Mouse (Mus musculus) skeletal muscle tissue, adult 2 months (tissue): Measurements from ENCODE around the gene Tesk2.
"Not testable (repeated sequence)": the region's sequence is repeated elsewhere in the genome, so short reads cannot be mapped to it uniquely, and the experiment has no call there.

Experiments used
- DNase-seq: peaks from one replicate; pipeline ENCODE4 v3.0.0-alpha.2; 2012; ENCODE audit warnings: low read depth, low spot score

Tesk2 gene

GRCm38 (mm10) chr4:116720343-116721097 lies at the start of gene Tesk2:
TSS of gene Tesk2 (plus strand) at chr4:116720948.
- peak; percentile 96 for DNase-seq

DNA sequence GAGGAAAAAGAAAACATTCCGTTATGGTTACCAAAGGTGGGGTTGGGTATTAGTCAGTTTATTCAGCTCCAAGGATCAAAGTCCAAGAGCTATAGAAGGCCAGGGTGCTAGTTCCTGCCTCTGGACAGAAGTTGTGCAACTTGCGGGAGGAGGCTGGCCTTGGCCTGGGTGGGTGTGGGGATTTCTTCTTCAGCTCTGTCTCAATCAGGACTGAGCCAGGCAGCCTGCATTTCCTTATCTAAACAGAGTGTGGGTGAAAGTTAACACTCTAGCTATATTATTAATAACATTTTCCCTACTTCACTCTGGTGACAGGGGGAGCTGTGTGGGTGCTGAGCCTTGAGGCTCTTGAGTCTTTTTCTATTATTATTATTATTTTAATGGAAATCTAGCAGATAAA lies 48.0 kb upstream of the Tesk2 start:
- no peak for DNase-seq

DNA sequence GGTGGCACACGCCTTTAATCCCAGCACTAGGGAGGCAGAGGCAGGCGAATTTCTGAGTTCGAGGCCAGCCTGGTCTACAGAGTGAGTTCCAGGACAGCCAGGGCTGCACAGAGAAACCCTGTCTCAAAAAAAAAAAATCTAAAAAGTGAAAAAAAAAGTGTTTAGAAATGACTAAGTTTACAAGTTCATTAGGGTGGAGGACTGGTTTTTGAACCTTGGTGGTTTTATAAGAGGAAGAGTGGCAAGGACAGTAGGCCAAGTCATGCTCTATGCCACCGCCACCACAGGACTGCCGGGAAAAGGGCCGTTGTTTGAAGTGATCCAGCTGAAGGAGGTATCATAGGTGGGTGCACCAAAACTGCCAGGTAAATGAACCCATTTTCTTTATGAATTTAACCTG lies 46.0 kb upstream of the Tesk2 start:
- DNase-seq = not testable (repeated sequence)

DNA sequence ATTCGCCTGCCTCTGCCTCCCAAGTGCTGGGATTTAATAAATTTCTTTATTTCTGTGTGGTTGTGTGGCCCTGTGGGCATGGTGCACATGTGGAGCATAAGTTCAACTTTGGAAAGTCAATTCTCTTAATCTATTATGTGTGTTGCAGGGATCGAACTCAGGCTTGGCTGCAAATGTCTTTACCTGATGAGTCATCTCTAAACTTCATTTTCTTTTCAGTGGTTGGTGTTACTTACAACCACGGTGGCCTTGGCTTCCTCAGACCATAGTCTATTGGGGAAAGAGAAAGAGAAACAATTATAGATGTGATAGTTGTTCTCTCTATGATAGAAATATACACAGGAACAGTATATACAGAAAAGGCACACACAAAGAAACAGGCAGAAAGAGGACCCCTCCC lies 44.7 kb upstream of the Tesk2 start:
- no peak for DNase-seq

GRCm38 (mm10) chr4:116677808-116678207 lies 42.9 kb upstream of the Tesk2 start:
- no peak for DNase-seq

DNA sequence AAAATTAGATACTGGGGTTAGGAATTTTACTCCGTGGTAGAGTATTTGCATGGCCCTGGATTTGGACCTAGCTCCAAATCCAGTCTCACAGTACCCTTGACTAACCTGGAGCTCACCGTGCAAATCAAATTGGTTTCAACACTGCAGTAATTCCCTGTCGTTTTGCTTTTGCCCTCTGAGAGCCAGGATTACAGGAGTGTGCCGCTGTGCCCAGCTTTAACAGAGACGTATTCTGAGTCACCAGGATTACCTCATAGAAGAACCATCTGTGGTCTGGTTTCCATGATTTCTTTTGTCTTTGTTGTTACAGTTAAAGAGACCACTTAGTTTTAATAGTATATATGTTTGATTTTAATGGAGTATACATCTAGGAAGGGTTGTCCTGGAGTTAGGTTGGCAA lies 41.6 kb upstream of the Tesk2 start:
- DNase-seq = no peak

GRCm38 (mm10) chr4:116680521-116680920 lies 40.2 kb upstream of the Tesk2 start:
- DNase-seq = not testable (repeated sequence)

DNA sequence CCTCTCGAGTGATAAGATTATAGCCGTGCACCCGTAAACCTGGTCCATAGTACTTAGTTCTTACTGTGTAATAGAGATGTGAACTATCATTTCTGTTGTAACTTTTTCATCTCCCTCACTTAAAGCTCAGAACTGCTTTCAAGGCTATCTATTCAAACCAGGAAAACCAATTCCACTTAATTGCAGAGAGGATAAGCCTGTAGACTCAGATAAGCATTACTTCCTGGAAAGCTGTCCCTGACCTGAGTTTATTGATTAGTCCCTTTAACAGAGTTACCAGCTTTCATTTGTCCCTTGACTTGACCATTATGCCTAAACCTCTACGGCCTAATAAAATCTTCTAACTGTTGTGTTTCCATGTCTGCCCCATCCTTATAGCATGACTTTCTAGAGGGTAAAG lies 36.8 kb upstream of the Tesk2 start:
- DNase-seq = no peak

- DNase-seq = no peak
These were observed 36.1 kb upstream of the Tesk2 start for GRCm38 (mm10) chr4:116684665-116685064.

GRCm38 (mm10) chr4:116685402-116686061 lies 35.2 kb upstream of the Tesk2 start, which contains the start of gene Prdx1:
TSS of gene Prdx1 (plus strand) at chr4:116685544.
- peak; percentile 89 for DNase-seq

DNA sequence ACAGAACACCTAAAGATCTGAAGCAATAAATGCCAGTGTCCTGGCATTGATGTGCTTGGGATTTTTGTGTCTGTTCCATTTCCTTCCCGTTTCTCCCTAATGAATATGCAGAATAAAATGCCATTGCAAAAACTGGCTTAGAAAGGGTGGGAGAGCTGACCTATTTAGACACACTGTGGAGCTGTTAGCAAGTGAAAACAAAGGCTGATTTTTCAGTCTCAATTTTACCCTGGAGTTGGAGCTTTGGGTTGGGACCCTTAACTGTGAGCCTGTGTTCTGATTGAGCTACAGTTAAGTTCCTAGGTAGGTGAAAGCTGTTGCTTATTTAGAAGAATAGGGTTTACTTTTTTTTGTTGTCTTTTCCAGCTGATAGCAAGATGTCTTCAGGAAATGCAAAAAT lies 33.7 kb upstream of the Tesk2 start:
- DNase-seq = no peak

DNA sequence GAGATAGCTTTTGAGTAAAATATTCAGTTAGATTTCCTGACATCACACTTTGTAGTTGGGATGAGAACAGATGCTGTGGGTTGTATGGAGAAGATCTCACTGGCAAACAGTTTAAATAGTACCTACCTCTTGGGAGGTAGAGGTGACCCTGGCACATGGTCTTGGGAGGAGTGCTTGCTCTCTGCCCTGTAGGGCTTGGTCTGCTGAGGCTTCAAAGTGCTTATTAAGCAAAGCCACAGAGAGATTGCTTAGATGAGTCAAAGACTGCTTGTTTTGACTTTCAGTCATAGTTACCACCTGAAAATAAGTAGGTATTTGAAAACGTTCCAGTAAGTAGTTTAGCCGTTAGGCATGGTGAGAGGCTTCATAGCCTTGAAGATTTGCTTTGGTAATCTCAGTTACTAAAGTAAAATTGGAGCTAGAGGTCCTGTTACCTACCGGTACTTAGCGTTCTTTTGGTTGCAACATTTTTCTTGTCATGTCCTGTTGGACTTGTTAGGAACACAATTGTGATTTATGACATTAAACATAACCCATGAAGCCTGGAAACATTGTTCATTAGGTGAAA lies 31.4 kb upstream of the Tesk2 start:
- DNase-seq = no peak

- no peak for DNase-seq
These were observed 28.6 kb upstream of the Tesk2 start for GRCm38 (mm10) chr4:116692146-116692545.

DNA sequence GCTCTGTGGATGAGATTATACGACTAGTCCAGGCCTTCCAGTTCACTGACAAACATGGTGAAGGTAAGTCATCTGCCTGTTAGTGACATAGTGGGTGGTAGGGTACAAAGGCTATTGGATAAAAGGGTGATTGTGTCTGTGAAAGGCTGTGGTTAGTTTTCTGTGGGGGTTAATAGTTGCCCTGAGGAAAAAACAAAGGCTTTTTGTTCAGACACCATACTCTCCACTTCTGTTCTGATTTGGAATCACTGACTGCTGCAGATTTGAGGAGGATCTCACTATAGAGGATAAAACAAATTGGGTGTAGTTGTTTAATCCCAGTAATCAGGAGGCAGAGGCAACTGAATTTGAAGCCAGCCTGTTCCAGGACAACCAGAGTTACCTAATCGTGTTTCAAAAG lies 27.0 kb upstream of the Tesk2 start:
- no peak for DNase-seq

- DNase-seq = no peak
These were observed 21.9 kb upstream of the Tesk2 start for GRCm38 (mm10) chr4:116698693-116699342.

DNA sequence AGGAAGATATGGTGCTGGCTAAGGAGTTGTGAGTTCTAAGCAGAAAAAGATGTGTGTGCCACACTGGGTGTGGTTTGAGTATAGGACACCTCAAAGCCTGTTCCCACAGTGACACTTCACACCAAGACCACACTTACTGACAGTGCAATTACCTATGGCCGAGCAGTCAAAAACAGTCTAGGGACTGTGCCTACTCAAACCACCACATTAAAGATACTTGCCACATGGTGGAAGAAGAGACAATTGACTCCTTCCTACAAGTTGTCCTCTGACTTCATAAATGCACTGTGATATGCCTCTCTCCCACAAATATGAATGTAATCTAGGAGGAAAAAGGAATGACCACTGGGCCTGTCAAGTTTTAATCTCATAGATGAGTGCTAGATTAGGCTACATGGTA lies 19.8 kb upstream of the Tesk2 start:
- DNase-seq = no peak

- peak; percentile 57 for DNase-seq
These were observed 16.9 kb upstream of the Tesk2 start for GRCm38 (mm10) chr4:116703804-116704203.

DNA sequence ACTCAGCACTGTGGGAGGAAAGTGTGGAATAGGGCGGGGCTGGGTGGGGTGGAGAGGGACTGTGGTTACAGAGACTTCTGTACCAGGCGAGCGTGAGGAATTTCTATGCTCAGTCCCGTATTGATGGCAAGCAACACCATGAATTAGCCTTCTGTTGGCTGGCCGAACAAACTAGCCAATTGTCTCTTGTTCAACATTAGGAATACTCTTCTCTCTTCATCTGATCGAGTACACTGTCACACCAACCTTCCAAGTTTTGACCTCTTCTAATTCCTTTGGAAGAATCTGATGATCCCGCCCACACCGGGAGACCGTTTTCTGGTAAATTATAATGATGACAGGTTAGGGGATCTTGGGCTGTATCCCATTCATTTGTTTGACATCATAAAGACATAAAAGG lies 13.1 kb upstream of the Tesk2 start:
- DNase-seq = no peak

DNA sequence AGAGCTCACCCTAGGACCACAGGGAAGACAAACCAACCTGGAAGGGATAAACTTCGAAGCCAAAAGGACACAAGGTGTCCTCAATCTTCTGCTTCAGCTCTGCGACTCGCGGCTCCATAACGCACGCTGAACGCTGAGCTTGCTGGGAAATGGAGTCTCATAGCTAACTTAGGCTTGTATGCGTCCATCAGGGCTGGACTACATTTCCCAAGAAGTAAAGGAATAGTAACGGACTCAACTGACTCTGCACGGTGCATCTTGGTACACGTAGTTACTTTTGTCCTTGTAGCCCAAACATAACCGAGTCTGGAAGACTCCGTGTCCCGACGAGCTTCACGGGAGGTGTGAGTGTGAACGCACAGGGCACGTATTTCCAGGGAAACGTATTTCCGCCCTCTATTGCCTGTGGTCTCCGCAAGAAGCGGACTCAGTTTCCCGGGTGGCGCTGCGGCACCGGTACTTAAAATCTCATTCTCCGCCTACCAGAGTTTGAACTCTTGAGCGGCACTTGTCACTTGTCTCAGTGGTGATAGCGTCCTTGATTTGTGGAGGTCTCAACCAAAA lies 12.5 kb upstream of the Tesk2 start, which contains the start of the genes Mmachc and Ccdc163:
Gene Mmachc, minus strand, starts transcription at position 206 of the 564 bp plus-strand sequence.
Gene Ccdc163, plus strand, starts transcription at position 309 of the 564 bp plus-strand sequence.
- peak; percentile 97 for DNase-seq

DNA sequence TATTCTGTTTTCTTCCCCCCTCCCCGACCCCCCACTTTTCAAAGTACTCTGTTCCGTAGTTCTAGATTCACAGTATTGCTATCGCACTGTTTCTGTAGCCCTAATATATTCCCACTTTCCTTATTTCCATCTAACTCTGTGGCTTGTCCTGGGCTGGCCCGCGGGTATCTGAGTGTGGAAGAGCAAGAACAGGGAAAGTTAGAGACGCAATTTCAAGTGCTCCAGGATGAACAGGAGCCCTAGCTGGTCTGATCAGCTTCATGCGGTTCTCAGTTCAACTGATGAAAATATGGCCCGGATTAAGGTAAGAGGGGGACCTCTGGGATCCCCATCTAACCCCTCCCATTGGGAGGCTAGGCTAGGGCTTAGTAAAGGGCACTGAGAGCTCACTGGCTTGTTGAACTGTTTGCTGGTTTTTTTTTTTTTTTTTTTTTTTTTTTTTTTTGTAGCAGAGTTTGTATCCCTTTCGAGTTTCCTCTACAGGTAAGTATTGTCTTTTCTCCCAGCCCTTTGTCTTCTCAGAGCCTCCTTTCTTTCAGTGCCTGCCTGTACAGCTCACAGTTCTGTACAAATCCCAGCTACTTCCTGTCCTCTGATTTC lies 11.9 kb upstream of the Tesk2 start:
- no peak for DNase-seq

DNA sequence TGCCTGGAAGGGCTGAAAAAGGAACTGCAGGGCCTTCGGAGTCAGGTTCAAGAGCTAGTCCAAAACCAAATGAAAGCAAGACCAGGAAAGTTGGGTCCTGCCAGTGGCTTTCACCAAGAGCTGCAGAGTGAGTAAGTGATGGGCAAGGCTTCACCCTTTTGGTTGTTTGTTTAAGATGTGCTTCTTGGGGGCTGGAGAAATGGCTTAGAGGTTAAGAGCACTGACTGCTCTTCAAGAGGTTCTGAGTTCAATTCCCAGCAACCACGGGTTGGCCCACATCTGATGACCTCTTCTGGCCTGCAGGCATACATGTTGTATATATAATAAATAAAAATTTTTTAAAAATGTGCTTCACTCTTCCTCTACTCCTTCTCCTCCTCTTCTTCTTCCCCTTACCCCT lies 10.6 kb upstream of the Tesk2 start:
- DNase-seq = no peak
